Mouse (Mus musculus): ENCODE results near the gene Rad23a. TPM values are rescaled to one million over a fixed set of nuclear protein-coding genes. Genes with fewer than 3 reads are reported as not detected.

The Rad23a gene
- polyA plus RNA-seq, 1 experiment from 2014 or later, result 70.6 TPM

DNA sequence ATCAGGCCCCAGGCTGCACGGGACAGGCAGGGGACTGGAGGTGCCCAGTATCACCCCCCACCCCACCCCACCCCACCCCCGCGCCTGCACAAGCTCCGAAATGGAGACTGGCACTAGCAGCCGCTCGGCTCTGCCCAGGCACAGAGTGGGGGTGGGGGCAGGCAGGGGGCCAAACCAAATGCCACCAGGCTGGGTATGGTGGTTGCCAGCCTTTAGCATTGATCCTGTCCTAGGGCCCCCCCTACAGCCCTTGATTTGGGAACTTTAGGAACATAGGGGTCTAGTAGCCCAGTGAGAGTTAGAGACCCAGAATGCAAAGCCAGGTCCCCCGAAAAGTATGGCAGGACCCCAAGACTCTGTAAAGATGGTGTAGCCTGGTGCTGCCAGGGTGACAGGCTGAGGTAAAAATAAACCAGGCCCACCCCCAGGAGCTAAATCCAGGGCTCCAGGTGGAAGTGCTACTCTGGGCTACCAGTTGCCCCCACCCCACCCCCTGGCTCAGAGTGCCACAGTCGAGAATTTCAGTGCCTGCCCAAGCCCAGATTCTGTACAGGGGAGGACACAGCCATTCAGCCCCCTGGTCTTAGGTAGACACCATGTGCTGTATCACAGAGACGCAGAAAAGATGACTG, 50.5 kb downstream of the Rad23a start:
- 59% methylated on average over 9 of the region's 9 CpGs for WGBS

DNA sequence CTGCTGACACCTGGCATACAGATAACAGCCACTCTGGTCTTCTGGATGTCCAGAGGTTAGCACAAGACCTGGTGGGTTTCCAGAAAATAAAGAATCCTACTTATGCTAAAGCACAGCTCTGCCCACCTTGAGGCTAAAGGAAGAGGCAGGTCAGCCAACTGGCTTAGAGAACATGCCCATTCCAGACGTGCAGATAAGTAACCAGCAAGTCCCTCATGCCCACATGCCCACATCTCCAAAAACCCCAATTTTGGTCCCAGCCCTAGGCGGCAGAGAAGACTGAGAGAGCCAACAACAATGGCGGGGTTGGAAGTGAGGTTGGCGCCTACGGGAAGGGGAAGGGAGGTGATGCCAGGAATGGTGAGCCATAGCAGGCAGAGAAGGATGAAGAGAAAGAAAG, 51.1 kb downstream of the Rad23a start:
- ATAC-seq (ENCODE audit: low FRiP score, low TSS enrichment) (no peak), DNase-seq (ENCODE audit: low spot score) (no peak)
- Histone ChIP-seq H3K27me3 (ENCODE audit: control insufficient read depth, insufficient read depth, low read length) (no peaks in the 10 kb centered on the region), H3K4me1 (replicated peaks; ENCODE audit: control insufficient read depth, insufficient read depth) (peaks cover 45% of the 10 kb centered on the region), H3K27ac (replicated peaks) (peak overlapping the region; percentile 53), H3K4me2 (replicated peaks; ENCODE audit: low read depth) (peak overlapping the region; percentile 8), H3K9ac (ENCODE audit: low read length) (no peak overlapping the region), H3K4me3 (ENCODE audit: low read depth, low read length) (no peak overlapping the region), H3K9me3 (ENCODE audit: control insufficient read depth, low read length) (no peaks in the 10 kb centered on the region), H3K36me3 (ENCODE audit: control insufficient read depth, insufficient read depth, low read length) (0 out of 2 replicates have a peak, but pooled peaks cover 2% of the 10 kb centered on the region)
- TF ChIP-seq EP300 (optimal IDR thresholded peaks at IDR 0.05) (no peak), CTCF (IDR thresholded peaks at IDR 0.05; ENCODE audit: low read depth) (no peak)
- 54% methylated on average over 5 of the region's 5 CpGs for WGBS

More for the DNA sequence above, 50.5 kb downstream of the Rad23a start:
- no peak overlapping the region for H3K4me3 ChIP-seq (ENCODE audit: low read depth, low read length)
- no peak for ATAC-seq (ENCODE audit: low FRiP score, low TSS enrichment)
- no peaks in the 10 kb centered on the region for H3K27me3 ChIP-seq (ENCODE audit: control insufficient read depth, insufficient read depth, low read length)
- no peak for TF ChIP-seq EP300 (optimal IDR thresholded peaks at IDR 0.05)
- no peak for TF ChIP-seq CTCF (IDR thresholded peaks at IDR 0.05; ENCODE audit: low read depth)
- DNase-seq (ENCODE audit: low spot score), result no peak
- H3K9me3 ChIP-seq (ENCODE audit: control insufficient read depth, low read length), result no peaks in the 10 kb centered on the region
- 0 out of 2 replicates have a peak, but pooled peaks cover 2% of the 10 kb centered on the region for H3K36me3 ChIP-seq (ENCODE audit: control insufficient read depth, insufficient read depth, low read length)
- H3K4me1 ChIP-seq (replicated peaks; ENCODE audit: control insufficient read depth, insufficient read depth), result peaks cover 42% of the 10 kb centered on the region
- no peak overlapping the region for H3K4me2 ChIP-seq (replicated peaks; ENCODE audit: low read depth)
- peak overlapping the region; percentile 53; the same call in 1 of the 2 replicates for H3K27ac ChIP-seq (replicated peaks)
- H3K9ac ChIP-seq (ENCODE audit: low read length), result no peak overlapping the region

DNA sequence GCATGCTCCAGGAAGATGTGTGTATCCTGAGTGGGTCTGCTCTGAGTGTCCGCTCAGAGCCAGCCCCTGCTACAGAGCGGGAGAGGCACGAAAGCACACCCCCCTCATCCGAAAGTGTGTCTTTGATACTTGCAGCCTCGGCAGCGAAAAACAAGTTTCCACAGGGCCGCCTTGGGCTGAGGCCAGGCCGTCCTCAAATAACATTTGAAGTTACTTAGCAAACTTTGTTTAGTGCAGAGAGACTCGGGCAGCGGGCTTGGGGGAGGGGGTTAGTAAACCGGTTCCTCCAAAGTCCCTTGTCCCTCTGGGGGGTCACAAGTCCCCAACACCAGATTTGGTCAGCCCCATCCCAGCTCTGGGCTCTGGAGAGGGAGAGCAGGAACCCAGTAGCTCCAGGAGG, 51.6 kb downstream of the Rad23a start:
- Histone ChIP-seq H3K27me3 (ENCODE audit: control insufficient read depth, insufficient read depth, low read length) (no peaks in the 10 kb centered on the region), H3K36me3 (ENCODE audit: control insufficient read depth, insufficient read depth, low read length) (0 out of 2 replicates have a peak, but pooled peaks cover 2% of the 10 kb centered on the region), H3K9me3 (ENCODE audit: control insufficient read depth, low read length) (no peaks in the 10 kb centered on the region), H3K4me3 (ENCODE audit: low read depth, low read length) (no peak overlapping the region), H3K9ac (ENCODE audit: low read length) (no peak overlapping the region), H3K4me1 (replicated peaks; ENCODE audit: control insufficient read depth, insufficient read depth) (peaks cover 43% of the 10 kb centered on the region), H3K4me2 (replicated peaks; ENCODE audit: low read depth) (peak overlapping the region; percentile 8), H3K27ac (replicated peaks) (peak overlapping the region; percentile 53)
- DNase-seq (ENCODE audit: low spot score) (peak; percentile 80), ATAC-seq (ENCODE audit: low FRiP score, low TSS enrichment) (no peak; the same call in 1 of the 2 replicates)
- TF ChIP-seq CTCF (IDR thresholded peaks at IDR 0.05; ENCODE audit: low read depth) (no peak), EP300 (optimal IDR thresholded peaks at IDR 0.05) (no peak)
- 7% methylated on average over 11 of the region's 11 CpGs for WGBS

DNA sequence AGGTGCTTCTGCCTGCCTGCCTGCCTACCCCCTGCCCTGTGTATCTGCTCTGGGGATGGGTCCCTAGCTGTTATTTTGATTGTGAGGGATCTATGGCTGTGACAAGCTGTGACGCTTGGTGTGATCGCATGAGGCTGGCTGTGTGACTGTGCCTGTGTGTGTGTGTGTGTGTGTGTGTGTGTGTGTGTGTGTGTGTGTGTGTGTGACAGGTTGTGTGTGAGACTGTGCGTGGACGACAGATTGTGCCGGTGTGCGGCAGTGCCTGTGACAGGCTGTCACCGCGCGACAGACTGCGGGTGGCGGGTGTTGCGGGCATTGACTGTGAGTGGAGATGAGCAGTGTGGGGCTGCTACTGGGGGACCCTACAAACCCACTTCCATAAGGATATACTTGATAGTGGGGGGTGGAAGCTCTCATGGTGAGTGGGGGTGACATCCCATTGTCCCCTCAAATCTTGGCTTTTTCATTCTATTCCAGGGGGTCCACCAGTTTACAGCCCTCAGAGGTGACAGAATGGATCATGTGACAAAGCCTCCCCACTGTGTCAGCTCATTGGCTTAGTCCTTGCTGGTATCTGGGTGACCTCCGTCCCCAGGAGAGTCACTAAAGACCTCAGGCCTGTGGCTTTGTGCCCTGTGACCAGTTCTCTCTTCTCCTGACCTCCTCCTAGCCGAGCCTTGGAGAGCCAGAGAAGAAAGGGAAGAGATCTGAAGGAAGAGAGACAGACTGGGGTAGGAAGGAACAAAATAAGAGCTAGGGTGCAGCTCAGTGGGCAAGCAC, 52.8 kb downstream of the Rad23a start:
- Histone ChIP-seq H3K9me3 (ENCODE audit: control insufficient read depth, low read length) (no peaks in the 10 kb centered on the region), H3K27me3 (ENCODE audit: control insufficient read depth, insufficient read depth, low read length) (no peaks in the 10 kb centered on the region), H3K4me1 (replicated peaks; ENCODE audit: control insufficient read depth, insufficient read depth) (peaks cover 39% of the 10 kb centered on the region), H3K36me3 (ENCODE audit: control insufficient read depth, insufficient read depth, low read length) (0 out of 2 replicates have a peak, but pooled peaks cover 2% of the 10 kb centered on the region), H3K4me2 (replicated peaks; ENCODE audit: low read depth) (no peak overlapping the region), H3K27ac (replicated peaks) (peak overlapping the region; percentile 3; the same call in 1 of the 2 replicates), H3K9ac (ENCODE audit: low read length) (no peak overlapping the region; the same call in 1 of the 2 replicates), H3K4me3 (ENCODE audit: low read depth, low read length) (no peak overlapping the region)
- 74% methylated on average over 9 of the region's 14 CpGs for WGBS
- ATAC-seq (ENCODE audit: low FRiP score, low TSS enrichment), result no peak
- no peak for TF ChIP-seq CTCF (IDR thresholded peaks at IDR 0.05; ENCODE audit: low read depth)
- TF ChIP-seq EP300 (optimal IDR thresholded peaks at IDR 0.05), result no peak
- no peak for DNase-seq (ENCODE audit: low spot score)

DNA sequence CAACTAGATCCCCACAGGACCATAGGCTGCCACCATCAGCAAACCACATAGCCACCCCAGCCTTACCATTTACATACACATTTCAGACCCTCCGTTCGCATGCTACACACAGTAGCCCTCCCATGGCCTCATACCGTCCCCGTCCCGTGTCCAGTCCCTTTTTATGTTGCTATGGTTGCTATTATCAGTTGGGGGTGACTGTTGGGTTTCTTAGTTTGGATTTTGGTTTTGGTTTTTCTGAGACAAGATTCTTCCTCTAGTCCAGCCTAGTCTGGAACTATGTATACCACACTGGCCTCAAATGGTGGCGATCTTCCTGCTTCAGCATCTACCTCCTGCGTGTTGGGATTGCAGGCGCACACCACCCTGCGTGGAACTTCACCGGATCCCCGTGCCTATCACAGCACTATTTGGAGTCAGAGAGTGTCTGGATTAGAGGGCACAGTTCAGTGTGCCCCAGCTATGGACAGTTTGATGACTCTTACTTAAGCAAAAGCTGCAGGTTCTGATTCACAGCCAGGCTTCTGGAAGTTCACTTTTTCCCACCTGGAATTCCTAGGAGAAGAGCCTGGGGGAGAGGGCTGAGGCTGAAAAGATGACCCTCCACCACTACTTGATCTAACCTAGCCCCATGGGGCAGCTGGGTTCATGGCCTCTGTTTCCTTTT, 53.5 kb downstream of the Rad23a start:
- TF ChIP-seq CTCF (IDR thresholded peaks at IDR 0.05; ENCODE audit: low read depth), result no peak
- TF ChIP-seq EP300 (optimal IDR thresholded peaks at IDR 0.05), result no peak
- no peaks in the 10 kb centered on the region for H3K27me3 ChIP-seq (ENCODE audit: control insufficient read depth, insufficient read depth, low read length)

More for the DNA sequence above, 53.5 kb downstream of the Rad23a start:
- Histone ChIP-seq H3K4me3 (ENCODE audit: low read depth, low read length) (no peak overlapping the region), H3K27ac (replicated peaks) (peak overlapping the region; percentile 53; the same call in 1 of the 2 replicates), H3K9me3 (ENCODE audit: control insufficient read depth, low read length) (no peaks in the 10 kb centered on the region), H3K4me2 (replicated peaks; ENCODE audit: low read depth) (peak overlapping the region; percentile 40), H3K4me1 (replicated peaks; ENCODE audit: control insufficient read depth, insufficient read depth) (peaks cover 39% of the 10 kb centered on the region), H3K36me3 (ENCODE audit: control insufficient read depth, insufficient read depth, low read length) (0 out of 2 replicates have a peak, but pooled peaks cover 2% of the 10 kb centered on the region), H3K9ac (ENCODE audit: low read length) (no peak overlapping the region; the same call in 1 of the 2 replicates)
- DNase-seq (ENCODE audit: low spot score), result no peak
- 73% methylated on average over 11 of the region's 11 CpGs for WGBS
- no peak for ATAC-seq (ENCODE audit: low FRiP score, low TSS enrichment)

All from stomach, postnatal 0 days (tissue).